Mouse (Mus musculus): ENCODE measurements around the gene Ptprk.

The Ptprk gene

DNA sequence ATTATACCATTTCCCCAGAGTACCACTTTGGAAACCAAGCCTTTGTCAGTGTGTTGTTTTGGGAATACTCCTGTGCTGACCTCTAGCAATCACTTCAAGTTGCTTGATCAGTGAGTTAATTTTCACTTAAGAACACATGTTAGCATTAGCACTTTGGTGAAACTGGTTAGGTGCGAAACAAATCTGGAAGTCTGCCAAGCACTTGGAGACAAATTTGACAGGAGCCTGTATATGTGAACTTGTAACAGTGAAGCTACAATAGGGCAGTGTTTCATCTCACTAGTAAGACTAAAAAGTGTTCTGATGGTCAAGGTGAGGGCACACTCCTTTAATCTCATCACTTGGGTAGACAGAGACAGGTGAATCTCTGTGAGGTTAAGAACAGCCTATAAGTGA is 321.9 kb downstream of the Ptprk start:
- no peak for DNase-seq (ENCODE audit: low read depth, low spot score)

DNA sequence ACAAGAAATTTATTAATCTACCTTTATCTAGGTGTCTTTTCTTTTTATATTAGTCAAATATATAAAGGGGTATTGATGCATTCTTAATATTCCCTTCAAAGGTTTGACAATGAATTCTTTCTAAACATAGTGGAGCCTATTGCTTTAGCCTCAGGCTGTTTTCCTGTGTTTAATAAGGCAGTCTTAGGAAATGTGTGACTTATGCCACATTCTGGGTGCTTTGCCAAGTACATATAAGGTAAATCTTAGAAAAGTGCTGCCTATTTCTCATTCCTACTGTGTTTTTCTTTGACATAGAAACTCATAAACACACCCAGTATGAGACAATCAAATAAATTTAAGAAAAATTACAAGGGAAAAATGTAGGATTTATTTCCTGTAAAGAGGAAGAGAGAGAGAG is 327.2 kb downstream of the Ptprk start:
- DNase-seq (ENCODE audit: low read depth, low spot score) = no peak

DNA sequence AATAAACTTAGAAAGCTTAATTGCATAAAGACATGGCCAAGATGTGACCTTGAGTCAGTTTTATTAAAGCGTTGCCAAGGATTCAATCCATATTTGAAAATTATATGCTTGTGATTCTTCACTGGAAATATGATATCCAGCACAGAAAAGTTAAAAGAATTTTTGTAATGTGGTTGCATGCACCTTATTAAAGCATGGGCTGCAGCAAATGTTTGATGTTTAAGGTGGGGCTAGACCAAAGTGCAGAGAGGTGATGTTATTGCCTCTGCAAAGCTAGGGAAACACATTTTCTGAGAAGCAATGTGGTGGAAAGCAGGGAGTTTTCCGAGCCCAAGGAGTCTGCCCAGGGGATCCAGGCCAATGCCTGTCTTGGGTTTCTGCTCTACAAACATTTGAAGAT is 334.4 kb downstream of the Ptprk start:
- no peak for DNase-seq (ENCODE audit: low read depth, low spot score)

GRCm38 (mm10) chr10:28414823-28415222 is 340.2 kb downstream of the Ptprk start:
- no peak for DNase-seq (ENCODE audit: low read depth, low spot score)

GRCm38 (mm10) chr10:28422622-28423021 is 348.0 kb downstream of the Ptprk start:
- DNase-seq (ENCODE audit: low read depth, low spot score) = no peak

- DNase-seq (ENCODE audit: low read depth, low spot score) = no peak
These were observed 350.8 kb downstream of the Ptprk start for GRCm38 (mm10) chr10:28425371-28425770.

GRCm38 (mm10) chr10:28436084-28436483 is 361.5 kb downstream of the Ptprk start:
- DNase-seq (ENCODE audit: low read depth, low spot score) = no peak

GRCm38 (mm10) chr10:28449853-28450252 is 375.2 kb downstream of the Ptprk start:
- DNase-seq (ENCODE audit: low read depth, low spot score) = no peak

GRCm38 (mm10) chr10:28450642-28451041 is 376.0 kb downstream of the Ptprk start:
- no peak for DNase-seq (ENCODE audit: low read depth, low spot score)

GRCm38 (mm10) chr10:28458027-28458426 is 383.4 kb downstream of the Ptprk start:
- DNase-seq (ENCODE audit: low read depth, low spot score) = no peak

GRCm38 (mm10) chr10:28459963-28460362 is 385.3 kb downstream of the Ptprk start:
- DNase-seq (ENCODE audit: low read depth, low spot score) = no peak

DNA sequence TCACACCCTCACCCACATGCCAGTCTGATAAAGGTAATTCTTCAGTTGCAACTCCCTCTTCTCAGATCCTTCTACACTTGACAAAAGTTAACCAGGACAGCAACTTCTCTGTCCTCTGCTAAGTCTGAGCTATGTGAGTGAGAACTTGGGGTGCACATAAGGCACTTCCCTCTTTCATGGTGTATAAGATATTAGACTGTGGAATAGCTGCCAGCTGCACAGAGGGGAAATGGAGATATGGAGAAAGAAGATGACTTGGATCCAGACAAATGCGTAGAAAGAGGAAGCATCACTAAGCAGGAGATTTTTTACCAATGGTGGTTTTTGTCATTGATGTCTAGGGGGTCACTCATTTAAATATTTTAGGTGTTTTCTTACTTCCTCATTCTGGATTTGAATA is 389.1 kb downstream of the Ptprk start:
- no peak for DNase-seq (ENCODE audit: low read depth, low spot score)

DNA sequence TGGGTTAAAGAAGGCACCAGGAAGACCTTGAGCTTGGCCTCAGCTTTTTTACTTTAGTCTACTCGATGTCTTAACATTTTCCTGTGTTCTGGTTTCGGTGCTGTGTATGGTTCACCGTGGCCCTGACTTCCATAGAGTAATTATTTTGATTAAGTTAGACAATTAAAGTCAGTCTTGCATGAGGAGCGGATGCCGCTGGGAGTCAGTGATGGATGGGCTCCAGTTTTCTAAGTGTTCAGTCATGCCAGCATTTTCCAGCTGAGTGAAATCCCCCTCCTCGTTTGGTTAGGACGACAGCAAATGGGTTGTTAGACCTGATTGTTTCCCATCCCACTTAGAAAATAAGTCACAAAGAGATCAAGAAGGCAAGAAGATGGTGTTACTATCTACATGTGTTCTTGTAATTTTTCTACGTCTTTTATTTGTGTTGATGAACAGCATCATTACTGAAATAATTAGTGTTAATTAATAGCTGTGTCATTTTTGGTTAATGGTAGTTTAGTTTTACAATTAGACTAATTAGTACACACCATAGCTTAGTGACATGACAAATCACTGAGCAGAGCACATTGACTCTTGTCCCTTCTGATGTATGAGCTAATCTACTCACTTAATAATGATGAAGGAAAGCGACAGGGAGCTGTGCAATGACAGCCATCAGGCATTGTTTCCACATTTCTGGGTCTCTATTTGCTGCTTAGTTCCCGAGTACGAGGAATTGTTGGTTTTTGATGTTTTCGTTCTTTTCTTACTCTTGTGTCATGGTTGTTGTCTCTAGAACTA is 390.3 kb downstream of the Ptprk start:
- DNase-seq (ENCODE audit: low read depth, low spot score) = no peak

DNA sequence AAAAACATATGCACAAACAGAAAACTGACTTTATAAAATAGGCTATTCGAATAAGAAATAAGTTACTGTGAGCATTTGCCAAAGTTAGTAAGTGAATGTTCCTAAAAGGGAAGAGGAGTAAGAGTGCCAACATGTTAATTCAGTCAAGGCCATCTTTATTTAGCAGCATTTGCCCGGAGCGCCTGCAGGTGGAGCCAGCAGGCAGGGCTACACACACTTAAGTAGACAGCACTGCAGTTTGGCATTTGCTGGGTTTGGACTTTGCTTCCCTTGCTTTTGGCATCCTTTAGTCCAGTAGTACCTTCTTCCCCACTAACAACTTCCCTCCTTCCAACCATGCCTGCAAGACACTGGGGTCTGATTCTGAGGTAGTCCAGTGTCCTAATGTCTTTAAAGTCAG is 411.0 kb downstream of the Ptprk start:
- no peak for DNase-seq (ENCODE audit: low read depth, low spot score)

- DNase-seq (ENCODE audit: low read depth, low spot score) = no peak
These were observed 416.4 kb downstream of the Ptprk start for GRCm38 (mm10) chr10:28491006-28491405.

DNA sequence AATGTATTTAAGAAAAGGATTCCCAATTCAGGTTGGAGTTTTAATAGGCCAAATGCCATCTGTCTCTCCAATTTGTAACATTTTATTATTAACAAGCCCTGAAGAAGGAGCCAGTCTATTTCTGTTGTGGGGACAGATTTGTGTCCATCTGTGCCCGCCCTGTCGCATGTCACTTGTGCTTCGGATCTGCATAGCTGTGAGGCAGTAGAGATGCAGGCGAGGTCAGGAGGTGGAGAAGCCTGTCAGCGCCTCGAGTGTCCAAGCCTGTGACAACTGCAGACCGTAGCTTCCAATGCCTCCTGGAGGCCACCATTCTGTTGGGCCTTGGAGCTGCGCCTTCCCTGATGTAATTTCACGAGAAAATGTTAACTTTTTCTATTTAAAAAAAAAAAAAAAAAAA is 417.6 kb downstream of the Ptprk start:
- DNase-seq (ENCODE audit: low read depth, low spot score) = no peak

DNA sequence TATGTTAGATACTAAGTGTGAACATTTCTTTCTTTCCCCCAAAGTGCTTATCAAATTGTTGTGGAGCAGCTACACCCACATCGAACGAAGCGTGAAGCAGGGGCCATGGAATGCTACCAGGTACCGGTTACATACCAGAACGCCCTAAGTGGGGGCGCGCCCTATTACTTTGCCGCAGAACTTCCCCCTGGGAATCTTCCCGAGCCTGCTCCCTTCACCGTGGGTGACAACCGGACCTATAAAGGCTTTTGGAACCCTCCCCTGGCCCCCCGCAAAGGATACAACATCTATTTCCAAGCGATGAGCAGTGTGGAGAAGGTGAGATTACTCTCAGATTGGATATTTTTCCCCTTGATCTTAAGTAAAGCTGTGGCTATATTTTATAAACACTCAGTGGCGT is 418.2 kb downstream of the Ptprk start:
- DNase-seq (ENCODE audit: low read depth, low spot score) = no peak

DNA sequence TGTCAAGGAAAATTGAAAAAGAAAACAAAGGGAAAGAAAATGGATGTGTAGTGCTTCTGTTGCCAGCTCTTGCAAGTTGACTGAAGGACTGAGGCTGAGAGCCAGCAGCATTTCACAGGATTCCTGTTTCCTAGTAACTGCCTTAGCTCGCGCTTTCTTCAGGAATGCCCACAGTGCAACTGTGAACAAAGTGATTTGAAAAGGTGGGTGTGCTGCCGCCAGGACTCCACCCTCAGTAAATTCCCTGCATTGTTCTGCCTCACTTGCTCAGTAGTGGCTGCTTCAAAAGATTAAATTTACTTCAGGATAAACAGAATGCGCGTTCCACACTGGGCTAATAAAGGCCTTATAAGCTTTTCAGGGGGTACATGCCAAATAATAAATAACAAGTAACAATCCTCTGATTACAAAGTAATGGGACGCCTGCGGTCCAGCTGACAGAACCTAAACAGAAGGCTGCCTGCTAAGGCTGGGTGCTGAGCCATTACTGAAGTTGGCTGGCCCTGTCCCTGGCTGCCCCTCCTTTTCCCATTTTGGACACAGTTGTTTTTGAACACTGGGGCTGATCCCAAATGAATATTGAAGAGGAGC is 418.7 kb downstream of the Ptprk start:
- no peak for DNase-seq (ENCODE audit: low read depth, low spot score)

DNA sequence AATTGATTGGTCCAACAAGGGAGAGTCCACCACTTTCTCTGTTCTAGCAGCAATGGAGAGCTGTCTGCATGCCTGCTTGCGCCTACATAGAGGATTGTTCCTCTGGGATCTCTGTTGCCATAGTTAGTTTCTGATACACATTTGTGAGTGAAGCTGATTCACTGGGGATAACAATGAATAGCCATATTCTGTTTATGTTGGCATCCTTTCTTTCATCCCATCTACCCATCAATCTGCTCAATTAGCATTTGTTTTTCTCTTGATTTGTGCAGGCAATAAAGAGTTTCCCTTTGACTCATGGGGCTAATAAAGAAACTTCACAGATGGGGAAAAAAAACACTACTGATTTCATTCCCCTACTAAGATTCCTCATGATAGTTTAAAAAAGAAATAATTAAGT is 423.2 kb downstream of the Ptprk start:
- DNase-seq (ENCODE audit: low read depth, low spot score) = no peak

DNA sequence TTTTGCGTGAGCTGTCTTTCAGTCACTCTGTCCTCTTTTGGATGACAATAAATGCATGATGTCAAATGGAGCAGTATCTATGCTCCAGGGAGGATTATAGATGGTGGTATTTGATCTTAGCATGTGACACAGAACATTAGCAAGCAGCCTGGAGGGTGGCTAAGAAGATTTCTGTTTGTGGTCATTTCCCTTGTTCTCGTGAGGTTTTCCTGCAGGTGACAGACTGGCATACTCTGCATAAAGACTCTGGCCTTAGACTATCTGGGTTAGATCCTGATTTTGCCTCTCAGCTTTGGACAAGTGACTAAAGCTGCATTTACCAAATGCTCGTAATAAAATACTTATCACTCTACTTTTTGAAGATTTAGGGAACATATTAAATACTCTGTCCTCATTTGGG is 423.9 kb downstream of the Ptprk start:
- no peak for DNase-seq (ENCODE audit: low read depth, low spot score)

DNA sequence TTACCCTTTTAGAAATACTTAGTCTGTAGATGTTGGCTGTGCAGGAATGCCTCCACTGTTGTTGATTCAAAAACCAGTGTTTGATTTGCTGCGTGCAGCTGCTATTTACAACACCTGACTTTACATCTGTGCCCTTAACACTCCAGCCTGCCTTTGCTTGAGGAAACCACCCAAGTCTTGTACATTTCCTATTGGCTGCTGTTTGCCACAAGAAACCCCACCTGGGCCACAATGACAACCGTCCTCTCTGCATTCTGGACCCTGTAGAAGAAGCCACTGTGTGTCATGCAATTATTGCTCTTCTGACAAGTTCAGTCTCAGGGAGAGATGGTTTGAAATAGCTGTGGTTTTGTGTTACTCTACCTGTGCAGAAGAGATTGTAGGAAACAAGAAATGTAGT is 439.0 kb downstream of the Ptprk start:
- DNase-seq (ENCODE audit: low read depth, low spot score) = no peak

GRCm38 (mm10) chr10:28516147-28516546 is 441.5 kb downstream of the Ptprk start:
- no peak for DNase-seq (ENCODE audit: low read depth, low spot score)

DNA sequence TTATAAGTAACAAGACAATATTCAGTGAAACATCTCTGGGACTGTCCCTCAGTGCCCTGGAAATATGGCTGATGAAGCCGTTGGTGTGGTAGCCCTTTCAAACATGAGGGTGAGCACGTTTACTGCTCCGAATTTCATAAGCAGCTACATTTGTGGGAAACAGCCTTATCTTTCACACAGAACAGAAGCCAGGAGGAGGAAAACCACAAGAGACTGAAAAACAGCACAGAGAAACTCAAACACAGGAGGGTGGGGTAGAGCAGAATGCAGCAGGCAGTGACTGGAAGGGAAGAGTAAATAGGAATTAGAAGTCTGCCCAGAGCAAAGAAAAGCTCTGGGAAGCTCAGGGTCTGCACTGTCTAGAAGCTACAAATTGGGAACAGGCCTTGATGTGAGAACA is 443.7 kb downstream of the Ptprk start:
- DNase-seq (ENCODE audit: low read depth, low spot score) = no peak

DNA sequence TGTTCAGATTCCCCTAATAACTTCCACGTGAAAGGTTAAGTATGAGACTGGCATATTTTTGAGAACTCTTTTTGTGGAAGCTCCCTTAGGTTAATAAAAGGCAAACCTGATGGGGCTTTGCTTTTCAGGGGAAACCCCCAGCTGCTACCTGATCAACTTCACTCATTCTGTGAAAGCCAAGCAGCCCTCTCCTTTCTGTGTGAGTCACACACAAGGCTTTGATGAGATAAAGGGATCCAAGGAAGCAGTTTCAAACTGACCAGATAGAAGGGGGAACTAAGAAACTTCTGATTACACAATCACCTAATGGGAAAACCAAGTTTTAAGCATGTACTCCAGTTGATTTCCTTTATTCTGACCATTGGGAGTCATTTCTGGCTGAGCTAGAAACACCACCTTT is 445.2 kb downstream of the Ptprk start:
- DNase-seq (ENCODE audit: low read depth, low spot score) = no peak
